Mouse (Mus musculus): Measurements from ENCODE around the gene Kcna4.

DNA sequence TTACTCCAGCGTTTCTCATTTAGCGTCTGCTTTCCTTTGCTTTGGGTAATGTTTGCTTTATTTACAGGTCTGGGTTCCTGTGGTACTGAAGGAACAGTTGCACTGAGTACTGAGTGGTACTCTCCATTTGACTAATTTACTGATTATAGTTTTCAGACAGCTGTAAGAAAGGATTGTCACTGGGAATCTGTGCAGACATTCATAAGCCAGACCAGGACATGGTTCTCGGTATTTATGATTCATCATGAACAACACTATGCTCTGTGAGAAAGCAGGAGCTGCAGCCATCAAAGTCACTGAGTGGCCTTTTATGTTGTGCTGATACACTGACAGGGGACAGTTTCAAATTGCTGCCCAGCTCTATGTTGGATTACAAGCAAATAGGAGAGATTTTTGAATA lies 33.7 kb downstream of the Kcna4 start:
- TF ChIP-seq CTCF (IDR thresholded peaks at IDR 0.05; ENCODE audit: low read depth), result no peak
- TF ChIP-seq EP300 (optimal IDR thresholded peaks at IDR 0.05), result no peak
